Mouse (Mus musculus): Measurements from ENCODE around the gene Ctbs. TPM values are rescaled to one million over a fixed set of nuclear protein-coding genes. Genes with fewer than 3 reads are reported as not detected.

The Ctbs gene
- polyA plus RNA-seq, 1 experiment from 2014 or later = 3.8 TPM

GRCm38 (mm10) chr3:146486464-146486863 lies 36.9 kb downstream of the Ctbs start:
- H3K4me1 ChIP-seq (ENCODE audit: control insufficient read depth, insufficient read depth, low read length) = no peaks in the 10 kb centered on the region
- H3K27ac ChIP-seq (replicated peaks; ENCODE audit: low read depth, low read length) = no peak overlapping the region
- H3K4me2 ChIP-seq (ENCODE audit: low read length) = no peak overlapping the region
- ATAC-seq (ENCODE audit: low FRiP score, low TSS enrichment) (no peak), DNase-seq (no peak)
- no peaks in the 10 kb centered on the region for H3K36me3 ChIP-seq (ENCODE audit: control insufficient read depth, insufficient read depth, low read length)
- no peak overlapping the region for H3K4me3 ChIP-seq (replicated peaks; ENCODE audit: low read depth, low read length)
- H3K27me3 ChIP-seq (ENCODE audit: control insufficient read depth, insufficient read depth, low read length) = no peaks in the 10 kb centered on the region
- WGBS = 81% methylated on average over 4 of the region's 4 CpGs
- H3K9me3 ChIP-seq (ENCODE audit: control insufficient read depth, low read length) = no peaks in the 10 kb centered on the region
- H3K9ac ChIP-seq (replicated peaks; ENCODE audit: low read length) = no peak overlapping the region

GRCm38 (mm10) chr3:146494941-146495340 lies 45.3 kb downstream of the Ctbs start:
- Histone ChIP-seq H3K27me3 (ENCODE audit: control insufficient read depth, insufficient read depth, low read length) (no peaks in the 10 kb centered on the region), H3K4me1 (ENCODE audit: control insufficient read depth, insufficient read depth, low read length) (no peaks in the 10 kb centered on the region), H3K9me3 (ENCODE audit: control insufficient read depth, low read length) (no peaks in the 10 kb centered on the region), H3K4me2 (ENCODE audit: low read length) (no peak overlapping the region), H3K36me3 (ENCODE audit: control insufficient read depth, insufficient read depth, low read length) (no peaks in the 10 kb centered on the region), H3K4me3 (replicated peaks; ENCODE audit: low read depth, low read length) (no peak overlapping the region), H3K27ac (replicated peaks; ENCODE audit: low read depth, low read length) (no peak overlapping the region), H3K9ac (replicated peaks; ENCODE audit: low read length) (no peak overlapping the region)
- DNase-seq (no peak), ATAC-seq (ENCODE audit: low FRiP score, low TSS enrichment) (no peak)
- WGBS = 10% methylated on average over 8 of the region's 8 CpGs

GRCm38 (mm10) chr3:146498989-146499388 lies 49.4 kb downstream of the Ctbs start:
- 4% methylated on average over 13 of the region's 13 CpGs for whole genome bisulfite sequencing
- H3K27ac ChIP-seq (replicated peaks; ENCODE audit: low read depth, low read length) = peak overlapping the region; percentile 75
- H3K27me3 ChIP-seq (ENCODE audit: control insufficient read depth, insufficient read depth, low read length) = no peaks in the 10 kb centered on the region
- peaks cover 17% of the 10 kb centered on the region for H3K4me1 ChIP-seq (ENCODE audit: control insufficient read depth, insufficient read depth, low read length)
- H3K4me3 ChIP-seq (replicated peaks; ENCODE audit: low read depth, low read length) = peak overlapping the region; percentile 72
- H3K9me3 ChIP-seq (ENCODE audit: control insufficient read depth, low read length) = no peaks in the 10 kb centered on the region
- DNase-seq (no peak), ATAC-seq (ENCODE audit: low FRiP score, low TSS enrichment) (no peak)
- H3K9ac ChIP-seq (replicated peaks; ENCODE audit: low read length) = peak overlapping the region; percentile 73
- peaks cover 8% of the 10 kb centered on the region for H3K36me3 ChIP-seq (ENCODE audit: control insufficient read depth, insufficient read depth, low read length)
- peak overlapping the region; percentile 70 for H3K4me2 ChIP-seq (ENCODE audit: low read length)

GRCm38 (mm10) chr3:146499431-146500002 lies 49.9 kb downstream of the Ctbs start, which contains the start of the genes Spata1 and Gng5:
TSS of gene Spata1 (minus strand) at chr3:146499753.
TSS of gene Gng5 (plus strand) at chr3:146499807.
- no peaks in the 10 kb centered on the region for H3K9me3 ChIP-seq (ENCODE audit: control insufficient read depth, low read length)
- H3K4me3 ChIP-seq (replicated peaks; ENCODE audit: low read depth, low read length) = peak within 1 kb of the TSS; percentile 72
- H3K4me1 ChIP-seq (ENCODE audit: control insufficient read depth, insufficient read depth, low read length) = peaks cover 17% of the 10 kb centered on the region
- peaks cover 8% of the 10 kb centered on the region for H3K36me3 ChIP-seq (ENCODE audit: control insufficient read depth, insufficient read depth, low read length)
- peak; percentile 87 for ATAC-seq (ENCODE audit: low FRiP score, low TSS enrichment)
- H3K27ac ChIP-seq (replicated peaks; ENCODE audit: low read depth, low read length) = peak within 1 kb of the TSS; percentile 75
- H3K9ac ChIP-seq (replicated peaks; ENCODE audit: low read length) = peak within 1 kb of the TSS; percentile 73
- WGBS = under 1% methylated on average over 68 of the region's 88 CpGs
- peak; percentile 91 for DNase-seq
- H3K4me2 ChIP-seq (ENCODE audit: low read length) = peak within 1 kb of the TSS; percentile 70
- no peaks in the 10 kb centered on the region for H3K27me3 ChIP-seq (ENCODE audit: control insufficient read depth, insufficient read depth, low read length)

GRCm38 (mm10) chr3:146500003-146500809 lies 50.6 kb downstream of the Ctbs start:
- Histone ChIP-seq H3K9ac (replicated peaks; ENCODE audit: low read length) (peak overlapping the region; percentile 73), H3K36me3 (ENCODE audit: control insufficient read depth, insufficient read depth, low read length) (peaks cover 11% of the 10 kb centered on the region), H3K27ac (replicated peaks; ENCODE audit: low read depth, low read length) (peak overlapping the region; percentile 75), H3K4me2 (ENCODE audit: low read length) (peak overlapping the region; percentile 70), H3K4me1 (ENCODE audit: control insufficient read depth, insufficient read depth, low read length) (peaks cover 17% of the 10 kb centered on the region), H3K27me3 (ENCODE audit: control insufficient read depth, insufficient read depth, low read length) (no peaks in the 10 kb centered on the region), H3K4me3 (replicated peaks; ENCODE audit: low read depth, low read length) (peak overlapping the region; percentile 72), H3K9me3 (ENCODE audit: control insufficient read depth, low read length) (no peaks in the 10 kb centered on the region)
- WGBS = under 1% methylated on average over 57 of the region's 57 CpGs
- DNase-seq = peak; percentile 75
- peak; percentile 85 for ATAC-seq (ENCODE audit: low FRiP score, low TSS enrichment)

GRCm38 (mm10) chr3:146500810-146501201 lies 51.2 kb downstream of the Ctbs start:
- ATAC-seq (ENCODE audit: low FRiP score, low TSS enrichment) (no peak), DNase-seq (peak; percentile 5)
- 11% methylated on average over 5 of the region's 5 CpGs for WGBS
- H3K36me3 ChIP-seq (ENCODE audit: control insufficient read depth, insufficient read depth, low read length) = peaks cover 17% of the 10 kb centered on the region
- peaks cover 17% of the 10 kb centered on the region for H3K4me1 ChIP-seq (ENCODE audit: control insufficient read depth, insufficient read depth, low read length)
- H3K9me3 ChIP-seq (ENCODE audit: control insufficient read depth, low read length) = no peaks in the 10 kb centered on the region
- peak overlapping the region; percentile 73 for H3K9ac ChIP-seq (replicated peaks; ENCODE audit: low read length)
- H3K4me2 ChIP-seq (ENCODE audit: low read length) = peak overlapping the region; percentile 70
- H3K27ac ChIP-seq (replicated peaks; ENCODE audit: low read depth, low read length) = no peak overlapping the region
- peak overlapping the region; percentile 72 for H3K4me3 ChIP-seq (replicated peaks; ENCODE audit: low read depth, low read length)
- no peaks in the 10 kb centered on the region for H3K27me3 ChIP-seq (ENCODE audit: control insufficient read depth, insufficient read depth, low read length)

GRCm38 (mm10) chr3:146501601-146502123 lies 52.1 kb downstream of the Ctbs start:
- ATAC-seq (ENCODE audit: low FRiP score, low TSS enrichment) (no peak), DNase-seq (no peak)
- no peak overlapping the region for H3K9ac ChIP-seq (replicated peaks; ENCODE audit: low read length)
- H3K27ac ChIP-seq (replicated peaks; ENCODE audit: low read depth, low read length) = no peak overlapping the region
- peaks cover 17% of the 10 kb centered on the region for H3K4me1 ChIP-seq (ENCODE audit: control insufficient read depth, insufficient read depth, low read length)
- peaks cover 23% of the 10 kb centered on the region for H3K36me3 ChIP-seq (ENCODE audit: control insufficient read depth, insufficient read depth, low read length)
- no peaks in the 10 kb centered on the region for H3K27me3 ChIP-seq (ENCODE audit: control insufficient read depth, insufficient read depth, low read length)
- 57% methylated on average over 5 of the region's 5 CpGs for WGBS
- H3K9me3 ChIP-seq (ENCODE audit: control insufficient read depth, low read length) = no peaks in the 10 kb centered on the region
- peak overlapping the region; percentile 72 for H3K4me3 ChIP-seq (replicated peaks; ENCODE audit: low read depth, low read length)
- peak overlapping the region; percentile 70 for H3K4me2 ChIP-seq (ENCODE audit: low read length)

- H3K4me2 ChIP-seq (ENCODE audit: low read length) = no peak overlapping the region
- H3K9me3 ChIP-seq (ENCODE audit: control insufficient read depth, low read length) = no peaks in the 10 kb centered on the region
- ATAC-seq (ENCODE audit: low FRiP score, low TSS enrichment) = no peak
- no peak overlapping the region for H3K27ac ChIP-seq (replicated peaks; ENCODE audit: low read depth, low read length)
- no peak overlapping the region for H3K9ac ChIP-seq (replicated peaks; ENCODE audit: low read length)
- DNase-seq = no peak
- no peak overlapping the region for H3K4me3 ChIP-seq (replicated peaks; ENCODE audit: low read depth, low read length)
- H3K27me3 ChIP-seq (ENCODE audit: control insufficient read depth, insufficient read depth, low read length) = no peaks in the 10 kb centered on the region
- 95% methylated on average over 7 of the region's 7 CpGs for WGBS
- H3K4me1 ChIP-seq (ENCODE audit: control insufficient read depth, insufficient read depth, low read length) = peaks cover 3% of the 10 kb centered on the region; the same call in 1 of the 2 replicates
- peaks cover 66% of the 10 kb centered on the region for H3K36me3 ChIP-seq (ENCODE audit: control insufficient read depth, insufficient read depth, low read length)
Measured at GRCm38 (mm10) chr3:146506711-146507110, 57.1 kb downstream of the Ctbs start.
